Mouse (Mus musculus) embryonic facial prominence, embryonic 11.5 days (tissue): Measurements from ENCODE around the gene Psme2b. TPM values are rescaled to one million over a fixed set of nuclear protein-coding genes. Genes with fewer than 3 reads are reported as not detected.

ENCODE experiments used
- ATAC-seq: fragments of 200-750 bp; cut with Nextera tagmentation; replicated peaks from 2 replicates; pipeline ENCODE4 v1.8.0; 2017; ENCODE audit warnings: low read depth; ENCODE audit not compliant: insufficient number of reproducible peaks, low FRiP score, low TSS enrichment
- DNase-seq: peaks from one replicate; pipeline ENCODE4 v3.0.0-alpha.2; 2015; ENCODE audit warnings: low spot score
- H3K27ac ChIP-seq: fragments of 300-500 bp; sonication (generic); replicated peaks from 2 replicates; pipeline ENCODE4 v1.5.1; 2014; ENCODE audit warnings: mild to moderate bottlenecking, low read depth, low read length, control low read depth
- H3K27me3 ChIP-seq: fragments of 300-500 bp; sonication (generic); 2 replicates; pipeline ENCODE4 v1.6.1; 2014; ENCODE audit warnings: mild to moderate bottlenecking, low read length, moderate library complexity, mixed read lengths; ENCODE audit not compliant: control insufficient read depth, insufficient read depth
- H3K36me3 ChIP-seq: fragments of 300-500 bp; sonication (generic); replicated peaks from 2 replicates; pipeline ENCODE4 v1.6.1; 2014; ENCODE audit warnings: low read depth, mild to moderate bottlenecking, low read length, moderate library complexity, mixed read lengths; ENCODE audit not compliant: control insufficient read depth, insufficient read depth
- H3K4me1 ChIP-seq: fragments of 300-500 bp; sonication (generic); 2 replicates; pipeline ENCODE4 v1.6.1; 2014; ENCODE audit warnings: low read length, mixed read lengths; ENCODE audit not compliant: control insufficient read depth, insufficient read depth
- H3K4me2 ChIP-seq: fragments of 300-500 bp; sonication (generic); 2 replicates; pipeline ENCODE4 v1.6.1; 2014; ENCODE audit warnings: low read depth, mild to moderate bottlenecking, control low read depth, low read length, moderate library complexity
- H3K4me3 ChIP-seq: fragments of 300-500 bp; sonication (generic); 2 replicates; pipeline ENCODE4 v1.5.1; 2014; ENCODE audit warnings: low read depth, low read length, control low read depth
- H3K9ac ChIP-seq: fragments of 300-500 bp; sonication (generic); replicated peaks from 2 replicates; pipeline ENCODE4 v1.6.1; 2014; ENCODE audit warnings: mild to moderate bottlenecking, control low read depth, low read length
- H3K9me3 ChIP-seq: fragments of 300-500 bp; sonication (generic); replicated peaks from 2 replicates; pipeline ENCODE4 v1.6.1; 2016; ENCODE audit warnings: mild to moderate bottlenecking, low read length, inconsistent platforms, mixed read lengths; ENCODE audit not compliant: control insufficient read depth
- WGBS: fragments of 180-500 bp; shearing (Covaris S2); extraction: QIAGEN DNeasy Blood & Tissue Kit; methylation state at CpG from one replicate; pipeline ENCODE4 v1.1.7; 2014; 5-methylcytosine and 5-hydroxymethylcytosine counted together
- polyA plus RNA-seq: library from polyadenylated mRNA; unstranded; fragments of >200 nt; fragmentation: Nextera tagmentation; extraction: Ambion mirVana; gene quantifications from 2 replicates; pipeline ENCODE4 v1.2.1, GENCODE M21; 2014

Psme2b gene
- polyA plus RNA-seq, 1 experiment from 2014 or later: 2.1 TPM

GRCm38 (mm10) chr11:48898812-48899431, 47.1 kb downstream of the Psme2b start:
- no peak overlapping the region for H3K27ac ChIP-seq
- 78% methylated on average over 2 of the region's 2 CpGs for WGBS
- DNase-seq (no peak), ATAC-seq (no peak)
- H3K4me2 ChIP-seq: no peak overlapping the region
- H3K4me3 ChIP-seq: no peak overlapping the region
- no peaks in the 10 kb centered on the region for H3K9me3 ChIP-seq
- no peaks in the 10 kb centered on the region for H3K4me1 ChIP-seq
- H3K9ac ChIP-seq: no peak overlapping the region
- H3K36me3 ChIP-seq: no peaks in the 10 kb centered on the region
- no peaks in the 10 kb centered on the region for H3K27me3 ChIP-seq

Other genes starting within 250 kb of the Psme2b start
- gene Rack1, start 145.9 kb downstream of the Psme2b start, polyA plus RNA-seq: 755 and 775 TPM in 2 replicates
- gene Trim41, start 128.8 kb downstream of the Psme2b start, polyA plus RNA-seq: 3.2 and 3.8 TPM in 2 replicates
- 0.27 and 0.33 TPM in 2 replicates for gene Trim7, start 120.0 kb downstream of the Psme2b start, polyA plus RNA-seq
- 7.7 and 14.0 TPM in 2 replicates for gene Gm12184, start 119.5 kb downstream of the Psme2b start, polyA plus RNA-seq
- 2.0 and 2.8 TPM in 2 replicates for gene Irgm1, start 74.5 kb downstream of the Psme2b start, polyA plus RNA-seq
- 0.11 and 0.26 TPM in 2 replicates for gene Gm5431, start 44.0 kb downstream of the Psme2b start, polyA plus RNA-seq
- gene Olfr56, start 32.7 kb upstream of the Psme2b start, polyA plus RNA-seq: not detected in 2 replicates
- gene 9930111J21Rik1, start 33.2 kb upstream of the Psme2b start, polyA plus RNA-seq: 0.11 and 0.45 TPM in 2 replicates
- not detected in 2 replicates for gene Gm12185, start 46.0 kb upstream of the Psme2b start, polyA plus RNA-seq
- gene Tgtp1, start 48.0 kb upstream of the Psme2b start, polyA plus RNA-seq: not detected in 2 replicates
- 0.10 and 0.25 TPM in 2 replicates for gene 9930111J21Rik2, start 105.1 kb upstream of the Psme2b start, polyA plus RNA-seq
- gene Tgtp2, start 118.0 kb upstream of the Psme2b start, polyA plus RNA-seq: not detected in 2 replicates
- gene Ifi47, start 130.4 kb upstream of the Psme2b start, polyA plus RNA-seq: 0.56 and 1.2 TPM in 2 replicates
- gene Olfr1396, start 168.7 kb upstream of the Psme2b start, polyA plus RNA-seq: not detected in 2 replicates
- not detected in 2 replicates for gene Olfr1395, start 196.1 kb upstream of the Psme2b start, polyA plus RNA-seq
- not detected in 2 replicates for gene Olfr1394, start 208.2 kb upstream of the Psme2b start, polyA plus RNA-seq
- gene Btnl9, start 241.0 kb upstream of the Psme2b start, polyA plus RNA-seq: 0.15 and 0.77 TPM in 2 replicates